Mouse (Mus musculus): ENCODE measurements around the gene 1700123O20Rik. TPM values are rescaled to one million over a fixed set of nuclear protein-coding genes. Genes with fewer than 3 reads are reported as not detected.

The 1700123O20Rik gene
- total RNA-seq, 2 experiments from 2014 or later = 15.4 to 15.5 TPM

GRCm38 (mm10) chr14:54724049-54724448, 38.0 kb downstream of the 1700123O20Rik start:
- DNase-seq = no peak

- no peak for DNase-seq
Measured at GRCm38 (mm10) chr14:54727565-54727964, 41.5 kb downstream of the 1700123O20Rik start.

GRCm38 (mm10) chr14:54728823-54729653, 43.0 kb downstream of the 1700123O20Rik start:
- DNase-seq = no peak

GRCm38 (mm10) chr14:54730305-54730704, 44.3 kb downstream of the 1700123O20Rik start:
- no peak for DNase-seq

- DNase-seq = no peak
Measured at GRCm38 (mm10) chr14:54732206-54732605, 46.2 kb downstream of the 1700123O20Rik start.

GRCm38 (mm10) chr14:54734004-54734403, 48.0 kb downstream of the 1700123O20Rik start:
- DNase-seq = no peak

- no peak for DNase-seq
Measured at GRCm38 (mm10) chr14:54735221-54735620, 49.2 kb downstream of the 1700123O20Rik start.

- DNase-seq = no peak
Measured at GRCm38 (mm10) chr14:54736555-54737552, 50.8 kb downstream of the 1700123O20Rik start.

GRCm38 (mm10) chr14:54737634-54738033, 51.6 kb downstream of the 1700123O20Rik start:
- no peak for DNase-seq

Small RNA genes within 50 kb of the gene (microRNA-seq; reads per million reads assigned to microRNA genes)
- gene Mir6948 = 0 to 0.27 reads per million in 2 experiments

Other genes starting within 250 kb of the 1700123O20Rik start
- gene Lrp10, start 222.1 kb upstream of the 1700123O20Rik start, total RNA-seq (2021) = 10 to 100 TPM; 40.0 to 47.8 TPM
- not detected for gene Rem2, start 210.1 kb upstream of the 1700123O20Rik start, total RNA-seq (2021)
- 10 to 100 TPM; 32.2 to 33.2 TPM for gene Prmt5, start 168.7 kb upstream of the 1700123O20Rik start, total RNA-seq (2021)
- 1 to 10 TPM; 2.6 to 2.8 TPM for gene Haus4, start 131.6 kb upstream of the 1700123O20Rik start, total RNA-seq (2021)
- gene Ajuba, start 108.7 kb upstream of the 1700123O20Rik start, total RNA-seq (2021) = 1 to 10 TPM; 3.7 to 3.9 TPM
- gene 4931414P19Rik, start 80.2 kb upstream of the 1700123O20Rik start, total RNA-seq (2021) = 1 to 10 TPM; 3.0 to 6.1 TPM
- gene Psmb5, start 68.2 kb upstream of the 1700123O20Rik start, total RNA-seq (2021) = 100 to 1,000 TPM; 173 to 201 TPM
- not detected for gene Psmb11, start 64.8 kb upstream of the 1700123O20Rik start, total RNA-seq (2021)
- gene Gm17606, start 45.3 kb upstream of the 1700123O20Rik start, total RNA-seq (2021) = not detected
- under 1 TPM; 0.12 to 0.59 TPM for gene Cdh24, start 44.9 kb upstream of the 1700123O20Rik start, total RNA-seq (2021)
- gene Acin1, start 715 bp downstream of the 1700123O20Rik start, total RNA-seq (2021) = 10 to 100 TPM; 64.7 to 81.3 TPM
- gene Gm29776, start 12.6 kb downstream of the 1700123O20Rik start, total RNA-seq (2021) = not detected
- gene Cebpe, start 26.0 kb downstream of the 1700123O20Rik start, total RNA-seq (2021) = not detected
- gene Slc7a8, start 95.7 kb downstream of the 1700123O20Rik start, total RNA-seq (2021) = 1 to 10 TPM; 3.1 to 3.3 TPM
- gene Rnf212b, start 127.9 kb downstream of the 1700123O20Rik start, total RNA-seq (2021) = under 1 TPM; 0.36 to 0.57 TPM
- 1 to 10 TPM; 4.7 to 5.5 TPM for gene Homez, start 184.7 kb downstream of the 1700123O20Rik start, total RNA-seq (2021)
- 1 to 10 TPM; 3.3 to 3.4 TPM for gene Ppp1r3e, start 191.3 kb downstream of the 1700123O20Rik start, total RNA-seq (2021)
- 10 to 100 TPM; 42.4 to 44.1 TPM for gene Bcl2l2, start 197.2 kb downstream of the 1700123O20Rik start, total RNA-seq (2021)
- gene Gm20521, start 197.2 kb downstream of the 1700123O20Rik start, total RNA-seq (2021) = 1 to 10 TPM; 6.6 to 9.0 TPM
- gene Pabpn1, start 206.3 kb downstream of the 1700123O20Rik start, total RNA-seq (2021) = 10 to 100 TPM; 39.1 to 46.9 TPM
- gene Slc22a17, start 226.9 kb downstream of the 1700123O20Rik start, total RNA-seq (2021) = 1 to 10 TPM; 1.9 to 2.5 TPM
- gene Efs, start 239.9 kb downstream of the 1700123O20Rik start, total RNA-seq (2021) = 1 to 10 TPM; 1.7 to 2.0 TPM
- gene Il25, start 246.5 kb downstream of the 1700123O20Rik start, total RNA-seq (2021) = not detected